8 mouse cellular contexts compared by ENCODE assay signal in the genomic region with DNA sequence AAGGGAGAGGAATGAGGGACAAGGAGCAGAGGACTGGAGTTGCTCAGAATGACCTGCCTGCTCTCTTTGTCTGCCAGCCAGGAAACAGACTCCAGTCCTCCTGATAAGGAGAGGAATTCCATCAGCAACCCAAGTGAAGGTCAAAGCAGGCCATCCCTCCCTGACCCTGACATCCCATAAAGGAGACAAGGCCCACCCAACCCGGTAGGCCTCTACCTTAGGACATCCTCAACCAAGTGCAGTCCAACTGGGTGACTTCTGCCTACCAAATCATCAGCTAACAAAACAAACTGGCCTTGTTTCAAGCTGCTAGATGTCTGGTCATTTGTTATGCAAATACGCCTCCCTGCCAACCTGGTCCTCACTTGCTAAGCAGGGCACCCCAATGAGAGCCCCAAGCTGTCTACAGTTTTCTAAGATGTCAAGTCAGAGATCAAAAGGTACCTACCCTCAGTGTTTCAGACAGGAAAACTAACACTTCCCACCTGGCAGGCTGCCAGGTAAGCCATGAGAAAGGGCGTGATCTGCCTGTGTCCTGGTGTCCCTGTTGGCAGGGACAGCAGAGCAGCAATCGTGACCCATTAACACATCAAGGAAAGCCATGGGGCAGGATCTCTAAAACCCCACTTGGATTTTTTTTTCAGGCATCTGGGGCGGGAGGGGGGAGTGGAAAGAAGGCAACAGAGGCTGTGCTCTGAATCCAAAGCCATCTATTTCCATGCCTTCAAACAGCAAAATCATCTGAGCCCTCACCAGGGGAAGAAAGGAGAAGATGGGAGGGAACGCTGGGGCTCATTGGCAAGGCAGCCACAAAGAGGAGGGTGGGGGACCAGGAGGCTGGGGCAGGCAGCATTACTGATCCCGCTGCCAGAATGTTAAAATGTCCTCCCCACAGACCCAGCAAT.
A peak's percentile ranks its signal among the peaks of the same experiment; 100 is the strongest.
DNase-seq lines count a peak whose midpoint lies in the region; ATAC-seq lines count a peak whose summit lies in the region.

No protein-coding gene starts in this region.

- WGBS in forebrain, embryonic 11.5 days: 39% methylated on average over 7 of the region's 7 CpGs
- 45% methylated on average over 7 of the region's 7 CpGs for WGBS in forebrain, embryonic 10.5 days
- 18% methylated on average over 7 of the region's 7 CpGs for WGBS in heart, embryonic 12.5 days

- DNase-seq in forebrain, embryonic 11.5 days (ENCODE audit: low spot score): no peak
- DNase-seq in forebrain, embryonic 10.5 days (ENCODE audit: extremely low spot score, low spot score): no peak
- peak; percentile 40 for DNase-seq in brain, embryonic 18.5 days (ENCODE audit: low read depth, low spot score)
- DNase-seq in kidney, postnatal 25 days: peak; percentile 53 to 59
- DNase-seq in thymus, postnatal 0 days (ENCODE audit: low spot score): no peak
- DNase-seq in MN1 (ENCODE audit: low spot score): no peak
- no peak for DNase-seq in thymus, adult 18-20 months

- no peak overlapping the region for H3K9ac ChIP-seq in forebrain, embryonic 11.5 days (ENCODE audit: low read length)
- H3K9ac ChIP-seq in heart, embryonic 12.5 days: no peak overlapping the region

- no peak overlapping the region for H3K4me3 ChIP-seq in forebrain, embryonic 11.5 days (ENCODE audit: low read depth, low read length)
- no peak overlapping the region for H3K4me3 ChIP-seq in forebrain, embryonic 10.5 days
- H3K4me3 ChIP-seq in heart, embryonic 12.5 days: no peak overlapping the region

- H3K27me3 ChIP-seq in forebrain, embryonic 11.5 days (ENCODE audit: control insufficient read depth, insufficient read depth, low read length): no peaks in the 10 kb centered on the region
- H3K27me3 ChIP-seq in forebrain, embryonic 10.5 days (ENCODE audit: poor library complexity, severe bottlenecking): no peaks in the 10 kb centered on the region; the same call in 1 of the 2 replicates
- H3K27me3 ChIP-seq in heart, embryonic 12.5 days (replicated peaks): no peaks in the 10 kb centered on the region

- no peak overlapping the region for H3K27ac ChIP-seq in forebrain, embryonic 11.5 days (ENCODE audit: low read depth, low read length)
- no peak overlapping the region for H3K27ac ChIP-seq in forebrain, embryonic 10.5 days
- H3K27ac ChIP-seq in heart, embryonic 12.5 days (ENCODE audit: poor library complexity, severe bottlenecking): peak overlapping the region; percentile 88

- H3K4me2 ChIP-seq in forebrain, embryonic 11.5 days (ENCODE audit: low read depth, low read length, severe bottlenecking): no peak overlapping the region
- H3K4me2 ChIP-seq in heart, embryonic 12.5 days: no peak overlapping the region

- H3K36me3 ChIP-seq in forebrain, embryonic 11.5 days (ENCODE audit: control insufficient read depth, insufficient read depth, low read length): no peaks in the 10 kb centered on the region
- no peaks in the 10 kb centered on the region for H3K36me3 ChIP-seq in forebrain, embryonic 10.5 days (replicated peaks)
- no peaks in the 10 kb centered on the region for H3K36me3 ChIP-seq in heart, embryonic 12.5 days

- no peaks in the 10 kb centered on the region for H3K9me3 ChIP-seq in forebrain, embryonic 11.5 days (ENCODE audit: control insufficient read depth, low read length)
- H3K9me3 ChIP-seq in forebrain, embryonic 10.5 days: no peaks in the 10 kb centered on the region
- H3K9me3 ChIP-seq in heart, embryonic 12.5 days (replicated peaks): no peaks in the 10 kb centered on the region

- ATAC-seq in forebrain, embryonic 11.5 days (replicated peaks; ENCODE audit: low FRiP score): 0 out of 2 replicates have a peak, but pooled peaks have one; percentile 18
- peak; percentile 75 for ATAC-seq in heart, embryonic 12.5 days (ENCODE audit: insufficient number of reproducible peaks, low FRiP score)

- H3K4me1 ChIP-seq in forebrain, embryonic 11.5 days (replicated peaks; ENCODE audit: control insufficient read depth, insufficient read depth, low read length): no peaks in the 10 kb centered on the region
- H3K4me1 ChIP-seq in forebrain, embryonic 10.5 days: peaks cover 22% of the 10 kb centered on the region
- H3K4me1 ChIP-seq in heart, embryonic 12.5 days (replicated peaks): peaks cover 31% of the 10 kb centered on the region

Comparison
In these comparisons a context has a peak if more than half of its experiments do, and no peak if none do; other contexts are left out.
1. DNase-seq: peak in brain, embryonic 18.5 days (single experiment) and kidney, postnatal 25 days (2 of 2); none in forebrain, embryonic 11.5 days (single experiment), forebrain, embryonic 10.5 days (single experiment), thymus, postnatal 0 days (single experiment), MN1 (single experiment) and thymus, adult 18-20 months (0 of 2).